In the genomic region with DNA sequence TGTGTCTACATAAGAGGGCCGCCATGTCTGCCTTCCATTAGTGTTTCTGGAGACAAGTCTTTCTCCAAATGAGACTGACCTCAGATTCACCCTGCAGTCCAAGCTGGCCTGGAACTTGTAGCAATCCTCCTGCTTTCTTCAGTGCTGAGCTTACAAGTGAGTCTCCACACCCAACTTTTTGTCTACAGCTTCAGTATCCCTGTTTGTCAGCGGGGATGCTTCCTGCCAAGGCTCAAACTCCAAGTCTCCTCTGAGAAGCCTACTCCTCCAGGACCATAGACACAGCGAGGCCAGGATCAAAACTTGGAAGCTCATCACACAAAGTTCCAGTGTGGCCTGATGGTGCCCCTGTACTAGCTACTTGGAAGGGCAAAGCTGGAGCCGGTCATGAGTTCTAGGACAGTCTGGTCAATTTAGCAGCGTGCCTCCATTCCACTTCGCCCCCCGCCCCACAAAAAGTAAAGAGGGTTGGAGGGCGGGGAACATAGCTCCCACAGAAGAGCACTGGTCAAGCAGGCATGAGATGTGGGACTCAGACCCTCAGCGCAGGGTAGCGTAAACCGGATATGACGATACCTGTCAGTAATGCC, we compare ENCODE assay signal across 12 mouse cellular contexts. TPM values are rescaled to one million over a fixed set of nuclear protein-coding genes. Genes with fewer than 3 reads are reported as not detected.
A peak's percentile ranks its signal among the peaks of the same experiment; 100 is the strongest.
DNase-seq lines count a peak whose midpoint lies in the region; ATAC-seq lines count a peak whose summit lies in the region.
"Had no signal": no experiment of that assay in that cellular context is flagged by ENCODE, and none has a peak within 500 bp of the region (broad histone marks: within the 10 kb centered on the region; RNA-seq: fewer than 3 reads in every experiment).

No protein-coding gene starts in this region.

- H3K4me3 ChIP-seq in heart, embryonic 13.5 days: no peak overlapping the region
- peak overlapping the region; percentile 7 for H3K4me3 ChIP-seq in megakaryocyte, embryonic 14.5 days (replicated peaks)
- no peak overlapping the region for H3K4me3 ChIP-seq in intestine, embryonic 14.5 days (ENCODE audit: low read depth, low read length)
- no peak overlapping the region for H3K4me3 ChIP-seq in stomach, embryonic 15.5 days (replicated peaks)
- H3K4me3 ChIP-seq: forebrain, embryonic 15.5 days had no signal

- peak overlapping the region; percentile 37; the same call in 1 of the 2 replicates for H3K4me2 ChIP-seq in heart, embryonic 13.5 days
- peak overlapping the region; percentile 2; the same call in 1 of the 2 replicates for H3K4me2 ChIP-seq in intestine, embryonic 14.5 days (ENCODE audit: low read length)
- no peak overlapping the region for H3K4me2 ChIP-seq in stomach, embryonic 15.5 days
- H3K4me2 ChIP-seq: forebrain, embryonic 15.5 days had no signal

- no peaks in the 10 kb centered on the region for H3K27me3 ChIP-seq in heart, embryonic 13.5 days (replicated peaks)
- H3K27me3 ChIP-seq in megakaryocyte, embryonic 14.5 days (replicated peaks): no peaks in the 10 kb centered on the region
- no peaks in the 10 kb centered on the region for H3K27me3 ChIP-seq in intestine, embryonic 14.5 days (replicated peaks; ENCODE audit: control insufficient read depth, insufficient read depth, low read length)
- H3K27me3 ChIP-seq in stomach, embryonic 15.5 days (replicated peaks): no peaks in the 10 kb centered on the region
- H3K27me3 ChIP-seq: forebrain, embryonic 15.5 days had no signal

- intact Hi-C loops in heart, postnatal 14 days (cut with DNase I): loop anchor here (2.0 kb wide), 1 partner anchor 17 kb away; no protein-coding TSS in a partner anchor

- DNase-seq in heart, postnatal 14 days: no peak
- no peak for DNase-seq in intestine, embryonic 14.5 days (ENCODE audit: low spot score)
- DNase-seq in cerebellum, postnatal 36 days: no peak
- DNase-seq: cerebellum, adult 11-12 months; lung, adult 18-20 months had no signal

- WGBS in heart, embryonic 13.5 days: 91% methylated on average over 12 of the region's 12 CpGs
- WGBS in intestine, embryonic 14.5 days: 89% methylated on average over 12 of the region's 12 CpGs
- WGBS in stomach, embryonic 15.5 days: 86% methylated on average over 12 of the region's 12 CpGs

- H3K9me3 ChIP-seq in heart, embryonic 13.5 days: no peaks in the 10 kb centered on the region
- no peaks in the 10 kb centered on the region for H3K9me3 ChIP-seq in megakaryocyte, embryonic 14.5 days
- H3K9me3 ChIP-seq in intestine, embryonic 14.5 days (ENCODE audit: control insufficient read depth, low read length): no peaks in the 10 kb centered on the region
- no peaks in the 10 kb centered on the region for H3K9me3 ChIP-seq in stomach, embryonic 15.5 days
- H3K9me3 ChIP-seq: forebrain, embryonic 15.5 days had no signal

- H3K27ac ChIP-seq in heart, embryonic 13.5 days (replicated peaks): peak overlapping the region; percentile 84
- H3K27ac ChIP-seq in intestine, embryonic 14.5 days (ENCODE audit: low read depth): peak overlapping the region; percentile 92
- H3K27ac ChIP-seq in stomach, embryonic 15.5 days: peak overlapping the region; percentile 90

- no peaks in the 10 kb centered on the region for H3K36me3 ChIP-seq in heart, embryonic 13.5 days
- H3K36me3 ChIP-seq in megakaryocyte, embryonic 14.5 days (replicated peaks; ENCODE audit: low read length): no peaks in the 10 kb centered on the region
- no peaks in the 10 kb centered on the region for H3K36me3 ChIP-seq in intestine, embryonic 14.5 days (ENCODE audit: control insufficient read depth, insufficient read depth, low read length)
- H3K36me3 ChIP-seq in stomach, embryonic 15.5 days: no peaks in the 10 kb centered on the region
- H3K36me3 ChIP-seq: forebrain, embryonic 15.5 days had no signal

- peaks cover 63% of the 10 kb centered on the region for H3K4me1 ChIP-seq in heart, embryonic 13.5 days
- peaks cover 90% of the 10 kb centered on the region for H3K4me1 ChIP-seq in megakaryocyte, embryonic 14.5 days
- peaks cover 31% of the 10 kb centered on the region for H3K4me1 ChIP-seq in intestine, embryonic 14.5 days (replicated peaks; ENCODE audit: control insufficient read depth, insufficient read depth, low read length)
- H3K4me1 ChIP-seq in stomach, embryonic 15.5 days: peaks cover 37% of the 10 kb centered on the region

- no peak for ATAC-seq in heart, embryonic 13.5 days (ENCODE audit: extremely low read depth, insufficient number of reproducible peaks, low FRiP score, low TSS enrichment)
- no peak for ATAC-seq in megakaryocyte, adult 5-6 weeks (ENCODE audit: poor library complexity, severe bottlenecking)
- no peak for ATAC-seq in intestine, embryonic 14.5 days (replicated peaks; ENCODE audit: low FRiP score, low TSS enrichment, low read depth)
- ATAC-seq in stomach, embryonic 15.5 days (ENCODE audit: insufficient read depth, low FRiP score, low read depth): no peak
- no peak for ATAC-seq in erythroid progenitor cell, adult 5-6 weeks (replicated peaks; ENCODE audit: low FRiP score, poor library complexity, severe bottlenecking)
- ATAC-seq: forebrain, embryonic 15.5 days had no signal

- H3K9ac ChIP-seq in heart, embryonic 13.5 days: no peak overlapping the region
- H3K9ac ChIP-seq in intestine, embryonic 14.5 days (ENCODE audit: low read length): no peak overlapping the region
- no peak overlapping the region for H3K9ac ChIP-seq in stomach, embryonic 15.5 days
- H3K9ac ChIP-seq: forebrain, embryonic 15.5 days had no signal

RNA-seq across cellular contexts. Expression of a gene that starts 20.9 kb away (rescaled TPM):
- polyA plus RNA-seq in heart, embryonic 13.5 days (2015; fragmentation: Nextera tagmentation; extraction: Ambion mirVana): 6,383 and 6,386 TPM in 2 replicates
- 1,000 to 10,000 TPM; 1,025 to 1,358 TPM for total RNA-seq in heart, postnatal 14 days (2021)
- 9,487 and 13,262 TPM in 2 replicates for polyA plus RNA-seq in megakaryocyte, embryonic 14.5 days (2012; ENCODE audit: insufficient read depth, low replicate concordance)
- 15,428 and 15,938 TPM in 2 replicates for total RNA-seq in megakaryocyte, adult 5-6 weeks (2015)
- 7,091 and 10,908 TPM in 2 replicates for total RNA-seq in megakaryocyte, adult 5-6 weeks (2017)
- polyA plus RNA-seq in intestine, embryonic 14.5 days (2014; fragmentation: Nextera tagmentation; extraction: Ambion mirVana): 15,561 and 16,510 TPM in 2 replicates
- 14,327 and 14,357 TPM in 2 replicates for polyA plus RNA-seq in stomach, embryonic 15.5 days (2015; fragmentation: Nextera tagmentation; extraction: Ambion mirVana)
- 4,902 and 5,552 TPM in 2 replicates for total RNA-seq in erythroid progenitor cell, adult 5-6 weeks (2015; ENCODE audit: low replicate concordance)
- total RNA-seq in erythroid progenitor cell, adult 5-6 weeks (2017; ENCODE audit: low replicate concordance): 1,509 and 1,723 TPM in 2 replicates

RNA-seq across cellular contexts. Expression of a gene that starts 32.2 kb away (rescaled TPM):
- polyA plus RNA-seq in heart, embryonic 13.5 days (2015; fragmentation: Nextera tagmentation; extraction: Ambion mirVana): 8.7 and 9.5 TPM in 2 replicates
- total RNA-seq in heart, postnatal 14 days (2021): 1 to 10 TPM; 7.1 to 7.7 TPM
- 4.7 and 4.9 TPM in 2 replicates for polyA plus RNA-seq in megakaryocyte, embryonic 14.5 days (2012; ENCODE audit: insufficient read depth, low replicate concordance)
- 1.7 and 3.0 TPM in 2 replicates for total RNA-seq in megakaryocyte, adult 5-6 weeks (2015)
- 2.6 and 2.7 TPM in 2 replicates for total RNA-seq in megakaryocyte, adult 5-6 weeks (2017)
- polyA plus RNA-seq in intestine, embryonic 14.5 days (2014; fragmentation: Nextera tagmentation; extraction: Ambion mirVana): 10.3 and 10.8 TPM in 2 replicates
- 12.3 and 12.6 TPM in 2 replicates for polyA plus RNA-seq in stomach, embryonic 15.5 days (2015; fragmentation: Nextera tagmentation; extraction: Ambion mirVana)
- 0.42 and 4.0 TPM in 2 replicates for total RNA-seq in erythroid progenitor cell, adult 5-6 weeks (2015; ENCODE audit: low replicate concordance)
- 2.4 and 2.7 TPM in 2 replicates for total RNA-seq in erythroid progenitor cell, adult 5-6 weeks (2017; ENCODE audit: low replicate concordance)

RNA-seq across cellular contexts. Expression of a gene that starts 32.7 kb away (rescaled TPM):
- 135 and 155 TPM in 2 replicates for polyA plus RNA-seq in heart, embryonic 13.5 days (2015; fragmentation: Nextera tagmentation; extraction: Ambion mirVana)
- total RNA-seq in heart, postnatal 14 days (2021): 10 to 100 TPM; 47.3 to 68.9 TPM
- 1.3 and 3.6 TPM in 2 replicates for polyA plus RNA-seq in megakaryocyte, embryonic 14.5 days (2012; ENCODE audit: insufficient read depth, low replicate concordance)
- total RNA-seq in megakaryocyte, adult 5-6 weeks (2015): not detected in 2 replicates
- 0.08 and 0.11 TPM in 2 replicates for total RNA-seq in megakaryocyte, adult 5-6 weeks (2017)
- 230 and 247 TPM in 2 replicates for polyA plus RNA-seq in intestine, embryonic 14.5 days (2014; fragmentation: Nextera tagmentation; extraction: Ambion mirVana)
- 181 and 185 TPM in 2 replicates for polyA plus RNA-seq in stomach, embryonic 15.5 days (2015; fragmentation: Nextera tagmentation; extraction: Ambion mirVana)
- total RNA-seq in erythroid progenitor cell, adult 5-6 weeks (2015; ENCODE audit: low replicate concordance): 0.84 TPM in 1 of 2 replicates, not detected in the other
- total RNA-seq in erythroid progenitor cell, adult 5-6 weeks (2017; ENCODE audit: low replicate concordance): 5.1 TPM in 1 of 2 replicates, not detected in the other
- total RNA-seq: granulocyte monocyte progenitor cell, adult 5-6 weeks had no signal

Comparison
In these comparisons a context has a peak if more than half of its experiments do, and no peak if none do; other contexts are left out.
1. RNA of a gene that starts 32.7 kb away (polyA plus RNA-seq): 230 to 247 TPM in intestine, embryonic 14.5 days, 181 to 185 TPM in stomach, embryonic 15.5 days and 135 to 155 TPM in heart, embryonic 13.5 days; 1.3 to 3.6 TPM in megakaryocyte, embryonic 14.5 days; every median in the first group is over 10 times any median in the second.
2. Peak in every context shown above with its lines, with median percentiles within 50 percentile points of each other: H3K27ac ChIP-seq.